Mouse (Mus musculus) heart, postnatal 0 days (tissue): ENCODE data around the gene Slc6a16. TPM values are rescaled to one million over a fixed set of nuclear protein-coding genes. Genes with fewer than 3 reads are reported as not detected.

Source experiments
- ATAC-seq: fragments of 200-750 bp; cut with Nextera tagmentation; 2 replicates; pipeline ENCODE4 v1.8.0; 2017; ENCODE audit warnings: low read depth, moderate number of reproducible peaks, moderate library complexity; ENCODE audit not compliant: insufficient read depth
- DNase-seq: peaks from one replicate; pipeline ENCODE4 v3.0.0-alpha.2; 2016; ENCODE audit warnings: low spot score
- H3K27ac ChIP-seq: fragments of 300-500 bp; sonication (generic); 2 replicates; pipeline ENCODE4 v1.5.1; 2014; ENCODE audit warnings: low read depth, mild to moderate bottlenecking
- H3K27me3 ChIP-seq: fragments of 300-500 bp; sonication (generic); 2 replicates; pipeline ENCODE4 v1.6.1; 2014; ENCODE audit warnings: low read length, mixed read lengths; ENCODE audit not compliant: control insufficient read depth, insufficient read depth
- H3K36me3 ChIP-seq: fragments of 300-500 bp; sonication (generic); replicated peaks from 2 replicates; pipeline ENCODE4 v1.6.1; 2014; ENCODE audit warnings: low read length, mixed read lengths; ENCODE audit not compliant: control insufficient read depth, insufficient read depth
- H3K4me1 ChIP-seq: fragments of 300-500 bp; sonication (generic); 2 replicates; pipeline ENCODE4 v1.6.1; 2014; ENCODE audit warnings: antibody characterized with exemption; ENCODE audit not compliant: control insufficient read depth, insufficient read depth
- H3K4me2 ChIP-seq: fragments of 300-500 bp; sonication (generic); 2 replicates; pipeline ENCODE4 v1.6.1; 2014; ENCODE audit warnings: low read depth, mild to moderate bottlenecking, low read length, moderate library complexity
- H3K4me3 ChIP-seq: fragments of 300-500 bp; sonication (generic); 2 replicates; pipeline ENCODE4 v1.5.1; 2014; ENCODE audit warnings: low read depth, low read length
- H3K9ac ChIP-seq: fragments of 300-500 bp; sonication (generic); replicated peaks from 2 replicates; pipeline ENCODE4 v1.6.1; 2014; ENCODE audit warnings: low read depth, low read length, mixed read lengths
- H3K9me3 ChIP-seq: fragments of 300-500 bp; sonication (generic); replicated peaks from 2 replicates; pipeline ENCODE4 v1.6.1; 2016; ENCODE audit warnings: low read length; ENCODE audit not compliant: control insufficient read depth
- CTCF ChIP-seq: IDR thresholded peaks from 2 replicates; pipeline ENCODE4 v1.5.1; 2016; ENCODE audit warnings: antibody characterized with exemption, control low read depth, low read depth
- EP300 ChIP-seq: IDR thresholded peaks from 2 replicates; pipeline ENCODE4 v1.6.1; 2016; ENCODE audit warnings: antibody characterized with exemption, low read depth
- WGBS: fragments of 180-500 bp; shearing (Covaris S2); extraction: QIAGEN DNeasy Blood & Tissue Kit; methylation state at CpG from one replicate; pipeline ENCODE4 v1.1.7; 2014; 5-methylcytosine and 5-hydroxymethylcytosine counted together
- polyA plus RNA-seq: library from polyadenylated mRNA; unstranded; fragments of >200 nt; fragmentation: Nextera tagmentation; extraction: Ambion mirVana; gene quantifications from 2 replicates; pipeline ENCODE4 v1.2.1, GENCODE M21; 2015
- total RNA-seq: library from RNA; depleted of rRNA; stranded (reverse); fragments of >200 nt; gene quantifications from 2 replicates; pipeline ENCODE4 v1.2.3, GENCODE M21; 2014; ENCODE audit warnings: low replicate concordance

The Slc6a16 gene
- total and polyA plus RNA-seq, 2 experiments from 2014 or later, result not detected

DNA sequence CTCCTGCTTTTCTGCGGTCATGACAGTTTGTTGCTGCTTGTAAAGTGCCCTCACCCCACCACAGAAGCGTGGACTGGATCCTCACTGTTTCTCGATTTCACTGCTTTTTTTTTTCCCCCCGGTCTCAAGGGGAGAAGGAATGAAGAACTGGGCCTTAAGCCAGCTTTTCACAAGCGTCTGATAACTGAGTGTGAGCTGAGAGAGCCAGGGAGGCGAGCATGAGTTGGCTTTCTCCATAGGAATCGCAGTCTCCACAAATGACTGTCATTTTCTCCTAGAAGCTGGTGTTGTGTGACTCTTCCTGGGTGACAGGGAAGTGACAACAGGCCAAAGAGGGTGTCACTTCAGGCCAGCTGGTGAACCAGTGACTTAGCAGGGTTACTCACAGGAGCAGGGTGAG lies 21.4 kb downstream of the Slc6a16 start:
- peak; percentile 60 for DNase-seq
- peak overlapping the region; percentile 66 for H3K27ac ChIP-seq

DNA sequence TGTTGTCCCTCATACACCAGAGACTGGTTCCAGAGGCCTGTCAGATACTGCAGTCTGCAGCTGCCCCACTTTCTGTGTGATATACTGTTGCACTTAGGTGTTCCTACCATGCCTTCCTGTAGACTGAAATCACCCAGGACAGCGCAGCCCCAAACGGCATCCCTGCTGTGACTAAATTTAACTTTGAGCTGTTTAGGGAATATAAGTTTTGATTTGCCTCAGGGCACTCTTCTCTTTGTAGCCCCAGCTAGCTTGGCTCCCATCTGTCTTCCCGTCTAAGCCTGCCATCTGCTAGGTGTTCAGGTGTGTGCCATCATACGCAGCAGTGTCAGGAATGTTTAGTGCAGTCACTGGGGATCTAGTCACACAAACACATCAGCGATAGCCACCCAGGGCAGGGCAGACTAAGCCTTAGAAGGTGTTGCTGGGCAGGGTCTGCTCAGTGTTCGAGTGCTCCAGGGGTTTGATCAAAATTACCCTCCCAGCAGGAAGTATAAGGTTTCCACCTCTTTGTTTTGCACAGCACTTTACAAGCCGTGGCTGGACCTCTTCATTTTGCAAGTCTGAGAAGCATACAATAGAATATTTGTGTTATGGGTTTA lies 22.2 kb downstream of the Slc6a16 start:
- no peaks in the 10 kb centered on the region for H3K36me3 ChIP-seq
- ATAC-seq (no peak), DNase-seq (no peak)
- no peak overlapping the region for H3K4me3 ChIP-seq
- WGBS, result 60% methylated on average over 7 of the region's 7 CpGs
- H3K9me3 ChIP-seq, result no peaks in the 10 kb centered on the region
- TF ChIP-seq EP300 (no peak), CTCF (no peak)
- H3K4me1 ChIP-seq, result peaks cover 17% of the 10 kb centered on the region
- no peak overlapping the region; the same call in 1 of the 2 replicates for H3K9ac ChIP-seq
- no peak overlapping the region for H3K4me2 ChIP-seq
- 0 out of 2 replicates have a peak, but pooled peaks cover 5% of the 10 kb centered on the region for H3K27me3 ChIP-seq
- 0 out of 2 replicates have a peak overlapping the region, but pooled peaks have one; percentile 66 for H3K27ac ChIP-seq

More for the DNA sequence above, 21.4 kb downstream of the Slc6a16 start:
- no peaks in the 10 kb centered on the region for H3K9me3 ChIP-seq
- TF ChIP-seq EP300, result no peak
- no peak for TF ChIP-seq CTCF
- H3K27me3 ChIP-seq, result no peaks in the 10 kb centered on the region
- peak; percentile 61 for ATAC-seq
- H3K36me3 ChIP-seq, result no peaks in the 10 kb centered on the region
- H3K4me2 ChIP-seq, result no peak overlapping the region
- no peak overlapping the region; the same call in 1 of the 2 replicates for H3K9ac ChIP-seq
- WGBS, result 13% methylated on average over 7 of the region's 7 CpGs
- peaks cover 17% of the 10 kb centered on the region for H3K4me1 ChIP-seq
- H3K4me3 ChIP-seq, result no peak overlapping the region

GRCm38 (mm10) chr7:45264348-45264747 lies 23.5 kb downstream of the Slc6a16 start:
- 79% methylated on average over 3 of the region's 3 CpGs for WGBS
- no peak overlapping the region for H3K27ac ChIP-seq
- no peak for DNase-seq
- no peaks in the 10 kb centered on the region for H3K36me3 ChIP-seq
- H3K9me3 ChIP-seq, result no peaks in the 10 kb centered on the region
- TF ChIP-seq CTCF, result no peak
- no peak for TF ChIP-seq EP300
- no peak overlapping the region for H3K9ac ChIP-seq
- H3K4me2 ChIP-seq, result no peak overlapping the region
- H3K4me1 ChIP-seq, result peaks cover 17% of the 10 kb centered on the region
- ATAC-seq, result no peak
- H3K27me3 ChIP-seq, result 0 out of 2 replicates have a peak, but pooled peaks cover 5% of the 10 kb centered on the region
- no peak overlapping the region for H3K4me3 ChIP-seq

GRCm38 (mm10) chr7:45265518-45265917 lies 24.6 kb downstream of the Slc6a16 start:
- Histone ChIP-seq H3K4me3 (no peak overlapping the region), H3K36me3 (no peaks in the 10 kb centered on the region), H3K9me3 (no peaks in the 10 kb centered on the region), H3K27ac (no peak overlapping the region), H3K9ac (no peak overlapping the region), H3K27me3 (0 out of 2 replicates have a peak, but pooled peaks cover 5% of the 10 kb centered on the region), H3K4me2 (no peak overlapping the region), H3K4me1 (peaks cover 17% of the 10 kb centered on the region)
- no peak for TF ChIP-seq CTCF
- no peak for TF ChIP-seq EP300
- DNase-seq (no peak), ATAC-seq (no peak)
- WGBS, result 65% methylated on average over 1 of the region's 1 CpGs

DNA sequence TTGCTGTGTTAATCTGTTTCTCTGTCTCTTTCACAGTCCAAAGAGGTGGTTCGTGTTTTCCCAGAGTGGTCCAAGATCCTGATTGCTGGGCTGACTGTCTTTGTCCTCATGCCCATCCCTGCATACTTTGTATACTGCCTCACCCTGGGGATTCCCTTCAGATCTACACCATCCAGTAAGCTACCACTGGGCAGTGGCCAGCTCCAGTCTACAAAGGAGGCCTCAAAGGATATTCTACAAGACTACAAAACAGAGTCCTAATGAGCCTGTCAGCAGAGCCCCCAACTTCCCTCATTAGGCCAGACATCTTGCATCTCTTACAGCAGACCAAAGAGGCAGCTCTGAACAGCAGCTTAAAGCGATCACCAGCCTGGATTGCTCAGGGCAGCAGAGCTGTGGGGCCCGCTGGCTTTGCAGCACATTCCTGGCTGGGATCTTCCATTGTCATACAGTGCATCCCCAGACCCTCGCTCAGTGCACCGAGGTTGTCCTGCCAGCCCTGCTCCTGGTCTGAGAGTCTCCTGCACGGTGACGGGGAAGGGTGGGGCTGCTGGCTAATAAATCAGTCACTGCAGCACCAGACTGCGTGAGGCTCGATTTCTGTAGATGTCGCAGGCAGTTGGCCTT lies 32.0 kb downstream of the Slc6a16 start:
- Histone ChIP-seq H3K9me3 (no peaks in the 10 kb centered on the region; the same call in 1 of the 2 replicates), H3K27ac (no peak overlapping the region), H3K36me3 (no peaks in the 10 kb centered on the region), H3K4me3 (no peak overlapping the region), H3K4me2 (no peak overlapping the region), H3K27me3 (0 out of 2 replicates have a peak, but pooled peaks cover 2% of the 10 kb centered on the region), H3K9ac (no peak overlapping the region), H3K4me1 (no peaks in the 10 kb centered on the region)
- ATAC-seq, result no peak
- 77% methylated on average over 10 of the region's 10 CpGs for WGBS
- TF ChIP-seq EP300 (no peak), CTCF (no peak)
- DNase-seq, result no peak
